Mouse (Mus musculus) kidney, postnatal 0 days (tissue): ENCODE measurements around the gene Creld2. TPM values are rescaled to one million over a fixed set of nuclear protein-coding genes. Genes with fewer than 3 reads are reported as not detected.
A peak's percentile ranks its signal among the peaks of the same experiment; 100 is the strongest.

ENCODE experiments used
- ATAC-seq: fragments of 200-750 bp; cut with Nextera tagmentation; replicated peaks from 2 replicates; pipeline ENCODE4 v1.8.0; 2017; ENCODE audit warnings: low read depth, moderate number of reproducible peaks, moderate TSS enrichment, moderate library complexity; ENCODE audit not compliant: low FRiP score
- DNase-seq: peaks from one replicate; pipeline ENCODE4 v3.0.0-alpha.2; 2016; ENCODE audit warnings: low spot score
- H3K27ac ChIP-seq: fragments of 300-500 bp; sonication (generic); 2 replicates; pipeline ENCODE4 v1.5.1; 2014; ENCODE audit warnings: mild to moderate bottlenecking
- H3K27me3 ChIP-seq: fragments of 300-500 bp; sonication (generic); 2 replicates; pipeline ENCODE4 v1.6.1; 2014; ENCODE audit warnings: low read length, mixed read lengths; ENCODE audit not compliant: insufficient read depth
- H3K36me3 ChIP-seq: fragments of 300-500 bp; sonication (generic); 2 replicates; pipeline ENCODE4 v1.6.1; 2014; ENCODE audit warnings: low read length, mixed read lengths; ENCODE audit not compliant: insufficient read depth
- H3K4me1 ChIP-seq: fragments of 300-500 bp; sonication (generic); replicated peaks from 2 replicates; pipeline ENCODE4 v1.6.1; 2014; ENCODE audit warnings: antibody characterized with exemption, low read length, mixed read lengths; ENCODE audit not compliant: insufficient read depth
- H3K4me2 ChIP-seq: fragments of 300-500 bp; sonication (generic); 2 replicates; pipeline ENCODE4 v1.6.1; 2014; ENCODE audit warnings: mild to moderate bottlenecking, low read length, moderate library complexity, mixed read lengths
- H3K4me3 ChIP-seq: fragments of 300-500 bp; sonication (generic); replicated peaks from 2 replicates; pipeline ENCODE4 v1.5.1; 2014; ENCODE audit warnings: low read depth, low read length
- H3K9ac ChIP-seq: fragments of 300-500 bp; sonication (generic); 2 replicates; pipeline ENCODE4 v1.6.1; 2014; ENCODE audit warnings: low read depth, low read length
- H3K9me3 ChIP-seq: fragments of 300-500 bp; sonication (generic); replicated peaks from 2 replicates; pipeline ENCODE4 v1.6.1; 2016; ENCODE audit warnings: low read length, inconsistent platforms, mixed read lengths
- CTCF ChIP-seq: IDR thresholded peaks from 2 replicates; pipeline ENCODE4 v1.5.1; 2016; ENCODE audit warnings: antibody characterized with exemption, low read depth, mild to moderate bottlenecking, moderate library complexity
- WGBS: fragments of 180-500 bp; shearing (Covaris S2); extraction: QIAGEN DNeasy Blood & Tissue Kit; methylation state at CpG from one replicate; pipeline ENCODE4 v1.1.7; 2014; 5-methylcytosine and 5-hydroxymethylcytosine counted together
- polyA plus RNA-seq: library from polyadenylated mRNA; unstranded; fragments of >200 nt; fragmentation: Nextera tagmentation; extraction: Ambion mirVana; gene quantifications from 2 replicates; pipeline ENCODE4 v1.2.1, GENCODE M21; 2015

The Creld2 gene
- polyA plus RNA-seq, 1 experiment from 2014 or later: 79.0 TPM

DNA sequence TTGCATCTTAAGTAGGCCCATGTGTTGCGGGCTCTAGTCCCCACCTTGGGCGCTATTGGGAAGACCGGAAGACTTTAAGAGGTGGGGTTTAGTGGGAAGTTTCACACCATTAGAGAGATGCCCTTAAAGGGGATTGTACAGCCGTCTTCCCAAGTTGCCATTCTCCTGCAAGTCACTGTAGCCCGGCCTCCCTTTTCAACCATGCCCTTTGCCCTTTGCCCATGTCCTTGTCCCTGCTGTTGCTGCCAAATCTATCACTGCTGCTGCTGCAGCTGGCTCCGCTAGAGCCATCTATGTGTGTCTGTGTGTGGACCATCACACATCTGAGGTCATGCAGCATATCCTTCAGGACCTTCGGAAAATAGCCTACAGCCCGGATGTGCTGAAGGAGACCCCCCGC is 13.1 kb downstream of the Creld2 start:
- Histone ChIP-seq H3K4me2 (no peak overlapping the region), H3K27ac (peak overlapping the region; percentile 81; the same call in 1 of the 2 replicates), H3K36me3 (no peaks in the 10 kb centered on the region), H3K9ac (no peak overlapping the region), H3K4me1 (peaks cover 2% of the 10 kb centered on the region), H3K9me3 (no peaks in the 10 kb centered on the region), H3K27me3 (no peaks in the 10 kb centered on the region), H3K4me3 (no peak overlapping the region)
- 73% methylated on average over 9 of the region's 9 CpGs for WGBS
- no peak for TF ChIP-seq CTCF
- DNase-seq (no peak), ATAC-seq (no peak)

DNA sequence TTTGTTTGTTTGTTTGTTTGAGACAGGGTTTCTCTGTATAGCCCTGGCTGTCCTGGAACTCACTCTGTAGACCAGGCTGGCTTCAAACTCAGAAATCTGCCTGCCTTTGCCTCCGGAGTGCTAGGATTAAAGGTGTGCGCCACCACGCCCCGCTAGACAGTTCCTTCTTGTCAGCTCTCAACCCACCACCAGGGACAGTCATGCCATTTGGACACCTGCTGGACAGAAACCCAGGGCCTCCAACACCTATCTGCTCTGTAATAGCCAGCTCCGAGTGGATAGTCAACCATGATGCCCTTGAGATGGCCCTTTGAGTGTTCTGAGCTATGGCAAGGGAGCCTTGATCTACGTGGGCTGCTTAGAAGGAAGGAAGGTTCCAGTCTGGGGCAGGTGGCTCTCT is 16.6 kb downstream of the Creld2 start:
- Histone ChIP-seq H3K36me3 (no peaks in the 10 kb centered on the region), H3K27ac (peak overlapping the region; percentile 22; the same call in 1 of the 2 replicates), H3K4me2 (no peak overlapping the region), H3K9me3 (no peaks in the 10 kb centered on the region), H3K4me1 (peaks cover 24% of the 10 kb centered on the region), H3K4me3 (no peak overlapping the region), H3K9ac (no peak overlapping the region), H3K27me3 (no peaks in the 10 kb centered on the region)
- 78% methylated on average over 6 of the region's 6 CpGs for WGBS
- DNase-seq (no peak), ATAC-seq (0 out of 2 replicates have a peak, but pooled peaks have one; percentile 22)
- peak; percentile 57 for TF ChIP-seq CTCF

DNA sequence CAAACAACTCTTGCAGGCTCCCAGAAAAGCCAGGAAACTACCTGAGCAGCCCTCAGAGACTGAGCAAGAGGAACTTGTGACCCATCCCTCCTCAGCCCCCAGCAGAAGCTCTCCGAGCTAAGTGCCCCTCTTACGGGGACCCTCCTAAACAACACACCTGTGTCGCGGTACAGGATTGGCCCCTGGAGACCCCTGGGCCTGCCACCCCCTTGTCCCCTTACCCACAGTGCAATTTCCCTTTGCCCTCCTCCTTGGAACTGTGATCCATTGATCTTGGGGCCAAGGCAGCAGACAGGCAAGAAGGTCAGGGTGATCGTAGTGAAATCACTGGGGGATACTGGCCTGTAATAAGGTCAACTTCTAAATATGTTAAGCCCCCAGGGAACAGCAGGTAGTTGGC is 17.1 kb downstream of the Creld2 start:
- Histone ChIP-seq H3K36me3 (no peaks in the 10 kb centered on the region), H3K27me3 (no peaks in the 10 kb centered on the region), H3K4me3 (no peak overlapping the region), H3K4me1 (peaks cover 24% of the 10 kb centered on the region), H3K9me3 (no peaks in the 10 kb centered on the region), H3K4me2 (peak overlapping the region; percentile 69), H3K27ac (peak overlapping the region; percentile 22; the same call in 1 of the 2 replicates), H3K9ac (no peak overlapping the region)
- DNase-seq: no peak
- TF ChIP-seq CTCF: no peak
- no peak for ATAC-seq
- WGBS: 60% methylated on average over 5 of the region's 5 CpGs

GRCm38 (mm10) chr15:88837199-88837932 is 17.9 kb downstream of the Creld2 start:
- H3K27ac ChIP-seq: peak overlapping the region; percentile 64; the same call in 1 of the 2 replicates
- peak; percentile 68 for DNase-seq
- TF ChIP-seq CTCF: peak; percentile 49; the same call in 1 of the 2 replicates
- H3K4me1 ChIP-seq: peaks cover 24% of the 10 kb centered on the region
- H3K9ac ChIP-seq: peak overlapping the region; percentile 49; the same call in 1 of the 2 replicates
- H3K4me3 ChIP-seq: peak overlapping the region; percentile 38
- peak overlapping the region; percentile 69 for H3K4me2 ChIP-seq
- peak; percentile 30 for ATAC-seq
- H3K27me3 ChIP-seq: no peaks in the 10 kb centered on the region
- WGBS: under 1% methylated on average over 39 of the region's 39 CpGs
- H3K9me3 ChIP-seq: no peaks in the 10 kb centered on the region
- no peaks in the 10 kb centered on the region for H3K36me3 ChIP-seq

DNA sequence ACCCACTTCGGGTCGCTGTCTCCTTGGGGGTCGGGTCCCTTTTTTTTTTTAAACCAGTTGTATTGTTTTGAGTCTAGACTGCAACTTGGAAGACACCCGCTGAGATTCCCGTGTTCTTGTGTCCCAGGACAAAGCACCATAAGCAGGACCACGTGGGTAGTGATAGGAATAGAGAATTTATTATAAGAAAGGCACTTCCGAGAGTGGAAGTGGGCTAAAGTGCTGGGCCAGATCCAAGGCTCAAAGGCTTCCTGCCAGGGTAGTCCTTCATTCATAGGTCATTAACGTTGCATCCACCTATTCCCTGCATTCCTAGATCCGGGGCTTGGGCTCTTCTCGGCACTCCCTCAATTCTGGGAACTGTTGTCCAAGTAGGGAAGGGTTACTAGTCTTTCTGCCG is 18.5 kb downstream of the Creld2 start:
- no peaks in the 10 kb centered on the region for H3K9me3 ChIP-seq
- ATAC-seq: no peak
- H3K27ac ChIP-seq: peak overlapping the region; percentile 64; the same call in 1 of the 2 replicates
- H3K4me1 ChIP-seq: peaks cover 24% of the 10 kb centered on the region
- no peaks in the 10 kb centered on the region for H3K27me3 ChIP-seq
- H3K9ac ChIP-seq: peak overlapping the region; percentile 49; the same call in 1 of the 2 replicates
- peak overlapping the region; percentile 38 for H3K4me3 ChIP-seq
- peak; percentile 62 for DNase-seq
- 2% methylated on average over 11 of the region's 11 CpGs for WGBS
- no peak for TF ChIP-seq CTCF
- peak overlapping the region; percentile 69 for H3K4me2 ChIP-seq
- no peaks in the 10 kb centered on the region for H3K36me3 ChIP-seq

DNA sequence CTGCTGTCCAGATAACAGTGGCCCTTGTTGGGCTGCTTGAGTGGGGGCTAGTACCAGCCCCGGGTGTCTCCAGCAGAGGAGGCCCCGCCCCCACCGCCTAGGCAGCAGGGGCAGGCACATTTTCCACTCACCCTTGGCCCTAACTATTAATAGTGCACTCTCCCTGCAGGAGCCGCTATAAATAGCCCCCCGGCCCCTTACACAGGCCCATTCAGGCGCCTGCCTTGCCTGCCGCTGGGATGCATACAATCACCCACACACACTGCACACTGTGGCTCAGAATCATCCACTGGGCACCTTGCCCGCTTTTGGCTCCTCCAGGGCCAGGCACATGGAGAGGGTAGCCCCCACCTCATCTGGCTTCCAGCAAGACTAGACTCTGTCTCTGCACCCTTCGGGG is 19.8 kb downstream of the Creld2 start:
- Histone ChIP-seq H3K9ac (0 out of 2 replicates have a peak overlapping the region, but pooled peaks have one; percentile 19), H3K4me1 (peaks cover 24% of the 10 kb centered on the region), H3K36me3 (no peaks in the 10 kb centered on the region), H3K4me3 (no peak overlapping the region), H3K27ac (peak overlapping the region; percentile 77), H3K27me3 (no peaks in the 10 kb centered on the region), H3K9me3 (no peaks in the 10 kb centered on the region), H3K4me2 (no peak overlapping the region; the same call in 1 of the 2 replicates)
- DNase-seq (peak; percentile 46), ATAC-seq (peak; percentile 30)
- no peak for TF ChIP-seq CTCF
- WGBS: 30% methylated on average over 9 of the region's 9 CpGs
